Mouse (Mus musculus) CH12.LX (cell line): ENCODE measurements around the gene Cit.

ENCODE experiments used
- CHD1 ChIP-seq: IDR thresholded peaks from 2 replicates; pipeline ENCODE4 v1.6.1; 2012; ENCODE audit warnings: low read depth, low read length, improper control_type of control experiment, inconsistent platforms
- CTCF ChIP-seq, 2 experiments: IDR thresholded peaks in 1 of 2; conservative IDR thresholded peaks in 1 of 2; 2 replicates each; pipeline ENCODE4 v1.5.1; 2011 to 2012; ENCODE audit warnings: low read depth in 2 of 2, low read length in 2 of 2, improper control_type of control experiment in 1 of 2, inconsistent platforms in 1 of 2, mild to moderate bottlenecking in 1 of 2, moderate library complexity in 1 of 2
- EP300 ChIP-seq: IDR thresholded peaks from 2 replicates; pipeline ENCODE4 v1.6.1; 2011; ENCODE audit warnings: low read length, improper control_type of control experiment
- IRF4 ChIP-seq: IDR thresholded peaks from 2 replicates; pipeline ENCODE4 v1.6.1; 2014; ENCODE audit warnings: low read depth, mild to moderate bottlenecking, inconsistent platforms, low read length, improper control_type of control experiment
- MAX ChIP-seq: IDR thresholded peaks from 2 replicates; pipeline ENCODE4 v1.6.1; 2011; ENCODE audit warnings: low read length, improper control_type of control experiment
- POLR2A ChIP-seq: IDR thresholded peaks from 2 replicates; pipeline ENCODE4 v1.6.1; 2011; ENCODE audit warnings: low read depth, mild to moderate bottlenecking, improper control_type of control experiment, low read length
- SIN3A ChIP-seq: IDR thresholded peaks from 2 replicates; pipeline ENCODE4 v1.6.1; 2012; ENCODE audit warnings: low read length, improper control_type of control experiment, inconsistent platforms
- ZC3H11A ChIP-seq: IDR thresholded peaks from 2 replicates; pipeline ENCODE4 v1.6.1; 2012; ENCODE audit warnings: low read depth, mild to moderate bottlenecking, inconsistent platforms, low read length, improper control_type of control experiment

GRCm38 (mm10) chr5:115991717-115992116, 146.6 kb downstream of the Cit start:
- TF ChIP-seq CTCF (conservative IDR thresholded peaks at IDR 0.05 in 1 of 2, IDR thresholded peaks at IDR 0.05 in 1 of 2; ENCODE audit: low read depth in 2 of 2, low read length in 2 of 2) (no peak), ZC3H11A (no peak), POLR2A (no peak), MAX (no peak), IRF4 (no peak), SIN3A (no peak), EP300 (no peak), CHD1 (no peak)
